Mouse (Mus musculus): Measurements from ENCODE around the gene Olfr221.

Gene Olfr221

DNA sequence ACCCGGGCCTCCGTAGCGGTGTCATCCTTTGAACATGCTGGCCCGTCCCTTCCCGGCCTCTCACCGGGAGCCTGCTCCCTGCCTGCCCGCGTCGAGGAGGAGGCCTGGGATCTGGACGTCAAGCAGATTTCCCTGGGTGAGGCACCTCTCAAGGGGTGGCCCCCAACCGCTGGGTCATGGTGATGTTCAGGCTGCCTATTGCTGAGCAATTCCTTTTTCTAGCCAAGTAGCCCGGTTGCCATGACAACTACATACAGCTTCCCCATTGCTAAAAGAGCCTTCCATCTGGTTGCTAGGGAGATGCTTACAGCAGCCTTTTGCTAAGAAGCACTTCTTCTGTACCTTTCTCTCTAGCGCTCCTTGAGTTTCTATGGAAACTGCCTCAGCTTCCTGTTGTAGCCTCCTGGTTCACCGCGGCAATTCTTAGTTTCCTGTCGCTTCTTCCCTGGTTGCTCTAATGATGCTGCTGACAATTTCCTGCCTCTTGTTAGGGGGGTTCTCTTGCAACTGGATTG lies 38.2 kb downstream of the Olfr221 start:
- no peak for DNase-seq (ENCODE audit: low spot score)

DNA sequence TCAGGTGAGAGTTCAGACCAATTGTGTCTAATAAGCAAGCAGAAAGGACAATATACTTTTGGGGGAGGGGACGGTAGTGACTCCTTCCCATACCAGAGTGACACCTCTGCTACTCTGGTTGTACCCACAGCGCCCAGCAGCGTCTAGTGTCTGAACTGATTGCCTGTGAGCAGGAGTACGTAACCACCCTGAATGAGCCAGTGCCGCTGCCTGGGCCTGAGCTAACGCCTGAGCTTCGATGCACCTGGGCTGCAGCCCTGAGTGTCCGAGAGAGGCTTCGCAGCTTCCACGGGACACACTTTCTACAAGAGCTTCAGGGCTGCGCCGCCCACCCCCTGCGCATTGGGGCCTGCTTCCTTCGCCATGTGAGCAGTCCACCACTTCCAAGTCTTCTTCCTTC lies 44.8 kb downstream of the Olfr221 start:
- DNase-seq (ENCODE audit: low spot score), result no peak

DNA sequence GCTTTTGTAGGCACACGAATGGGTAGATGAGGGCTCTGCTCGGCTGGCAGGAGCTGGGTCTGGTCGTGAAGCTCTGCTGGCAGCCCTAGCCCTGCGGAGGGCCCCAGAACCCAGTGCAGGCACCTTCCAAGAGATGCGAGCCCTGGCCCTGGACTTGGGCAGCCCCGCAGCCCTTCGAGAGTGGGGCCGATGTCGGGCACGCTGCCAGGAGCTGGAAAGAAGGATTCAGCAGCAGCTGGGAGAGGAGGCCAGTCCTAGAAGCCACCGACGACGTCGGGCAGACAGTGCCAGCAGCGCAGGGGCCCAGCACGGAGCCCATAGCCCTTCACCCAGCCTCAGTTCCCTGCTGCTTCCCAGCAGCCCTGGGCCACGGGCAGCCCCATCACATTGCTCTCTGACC lies 45.4 kb downstream of the Olfr221 start:
- no peak for DNase-seq (ENCODE audit: low spot score)

DNA sequence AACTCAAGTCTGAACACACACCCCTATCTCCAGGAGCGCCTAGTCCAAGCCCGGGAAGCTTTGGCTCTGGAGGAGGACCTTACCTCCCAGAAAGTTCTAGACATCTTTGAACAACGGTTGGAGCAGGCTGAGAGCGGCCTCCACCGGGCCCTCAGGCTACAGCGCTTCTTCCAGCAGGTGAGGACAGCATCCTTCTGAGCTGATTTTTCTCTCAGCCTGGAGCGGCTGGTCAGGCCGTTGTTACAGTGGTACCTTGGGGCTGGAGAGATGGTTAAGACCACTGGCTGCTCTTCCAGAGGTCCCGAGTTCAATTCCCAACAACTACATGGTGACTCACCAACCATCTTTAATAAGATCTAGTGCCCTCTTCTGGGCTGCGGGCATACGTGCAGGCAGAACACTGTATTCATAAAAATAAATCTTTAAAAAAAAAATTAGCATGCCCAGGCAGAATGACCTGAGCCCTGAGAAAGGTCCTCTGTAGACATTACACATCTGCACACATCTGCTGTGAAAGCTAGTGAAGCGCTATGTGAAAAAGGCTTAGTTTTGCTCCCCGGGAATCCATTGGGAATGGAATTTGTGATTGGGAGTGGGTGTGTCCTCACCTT lies 45.9 kb downstream of the Olfr221 start:
- no peak for DNase-seq (ENCODE audit: low spot score)

DNA sequence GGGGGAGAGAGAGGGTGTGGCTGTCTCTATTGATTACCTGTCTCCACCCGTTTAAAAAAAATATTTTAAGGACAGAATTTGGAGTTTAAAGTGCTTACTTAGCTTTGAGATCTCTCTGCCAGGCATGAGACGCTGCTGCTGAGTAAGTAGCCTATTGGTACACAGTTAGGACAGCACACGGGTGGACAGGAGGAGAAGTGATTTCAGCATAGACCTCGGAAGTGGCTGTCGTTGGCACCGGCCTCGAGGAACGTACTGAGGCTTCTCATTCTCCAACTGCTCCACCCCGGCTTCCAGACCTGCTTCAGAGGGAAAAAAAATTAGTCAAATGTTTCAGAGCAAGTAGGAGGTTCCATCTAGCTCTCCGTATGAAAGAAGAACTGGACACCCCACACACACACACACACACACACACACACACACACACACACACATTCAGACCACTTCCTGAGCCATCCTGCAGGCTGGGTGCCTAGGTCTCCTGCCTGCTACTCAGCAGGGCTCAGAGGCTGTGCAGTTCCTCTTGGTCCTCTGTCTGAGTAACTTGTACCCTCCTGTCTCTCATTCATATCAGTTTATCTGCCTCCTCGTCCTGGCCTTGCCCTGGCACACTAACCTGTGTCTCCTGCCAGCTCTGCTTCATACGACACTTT lies 46.9 kb downstream of the Olfr221 start:
- DNase-seq (ENCODE audit: low spot score), result no peak

DNA sequence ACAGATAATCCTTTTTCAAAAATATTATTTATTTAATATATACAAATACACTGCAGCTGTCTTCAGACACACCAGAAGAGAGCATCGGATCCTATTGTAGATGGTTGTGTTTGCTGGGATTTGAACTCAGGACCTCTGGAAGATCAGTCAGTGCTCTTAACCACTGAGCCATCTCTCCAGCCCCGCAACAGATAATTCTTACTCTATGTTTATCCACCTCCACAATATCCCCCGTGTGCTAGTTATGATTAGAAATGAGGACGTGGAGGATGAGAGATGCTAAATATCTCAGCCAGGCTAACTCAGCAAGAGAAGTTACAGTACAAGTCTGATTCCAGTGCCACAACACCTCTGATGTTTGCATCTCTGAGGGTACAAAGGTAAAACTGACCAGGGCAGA lies 47.8 kb downstream of the Olfr221 start:
- no peak for DNase-seq (ENCODE audit: low spot score)

DNA sequence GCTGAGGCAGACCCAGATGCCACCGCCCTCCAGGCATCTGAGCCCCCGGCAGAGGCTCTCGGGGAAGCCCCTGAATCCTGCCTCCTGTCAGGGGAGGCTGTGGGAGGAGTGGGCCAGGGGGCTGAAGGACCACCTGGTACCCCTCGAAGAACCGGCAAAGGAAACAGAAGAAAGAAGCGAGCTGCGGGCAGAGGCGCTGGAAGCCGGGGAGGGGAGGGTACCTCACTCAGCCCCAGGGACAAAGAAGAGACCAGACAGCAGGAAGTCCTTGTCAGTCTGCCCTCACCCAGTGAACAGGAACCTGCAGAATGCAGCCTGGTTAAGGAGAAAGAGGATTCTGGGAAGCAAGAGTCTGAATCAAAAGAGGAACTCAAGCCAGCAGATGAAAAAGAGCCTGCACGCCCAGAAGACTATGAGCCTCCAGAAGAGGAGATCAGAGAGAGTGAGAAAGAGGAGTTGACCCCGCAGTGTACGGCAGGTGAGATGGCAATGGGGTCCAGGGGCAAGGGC lies 52.7 kb downstream of the Olfr221 start:
- DNase-seq (ENCODE audit: low spot score), result no peak

DNA sequence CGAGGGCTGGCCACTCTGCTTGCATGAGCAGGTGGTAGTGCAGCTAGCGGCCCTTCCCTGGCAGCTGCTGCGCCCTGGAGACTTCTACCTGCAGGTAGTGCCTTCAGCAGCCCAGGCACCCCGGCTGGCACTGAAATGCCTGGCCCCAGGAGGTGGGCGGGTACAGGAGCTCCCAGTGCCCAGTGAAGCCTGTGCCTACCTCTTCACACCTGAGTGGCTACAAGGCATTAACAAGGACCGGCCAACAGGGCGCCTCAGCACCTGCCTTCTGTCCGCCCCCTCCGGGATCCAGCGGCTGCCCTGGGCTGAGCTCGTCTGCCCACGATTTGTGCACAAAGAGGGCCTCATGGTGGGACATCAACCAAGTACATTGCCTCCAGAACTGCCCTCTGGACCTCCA lies 53.5 kb downstream of the Olfr221 start:
- DNase-seq (ENCODE audit: low spot score), result no peak

DNA sequence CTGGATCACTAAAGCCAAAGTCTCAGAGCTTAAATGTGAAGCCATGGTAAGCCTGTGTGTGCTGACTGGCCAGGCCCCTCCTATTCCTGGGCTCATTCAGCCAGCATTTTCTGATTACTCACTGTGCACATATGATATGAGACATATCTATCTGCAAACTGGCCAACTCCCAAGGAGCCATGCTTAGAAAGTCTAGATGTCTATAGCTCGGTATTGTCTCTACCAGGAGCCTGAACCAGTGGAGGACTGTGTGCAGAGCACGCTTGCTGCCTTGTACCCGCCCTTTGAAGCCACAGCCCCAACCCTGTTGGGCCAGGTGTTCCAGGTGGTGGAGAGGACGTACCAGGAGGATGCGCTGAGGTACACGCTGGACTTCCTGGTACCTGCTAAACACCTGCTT lies 55.1 kb downstream of the Olfr221 start:
- peak; percentile 60 for DNase-seq (ENCODE audit: low spot score)

DNA sequence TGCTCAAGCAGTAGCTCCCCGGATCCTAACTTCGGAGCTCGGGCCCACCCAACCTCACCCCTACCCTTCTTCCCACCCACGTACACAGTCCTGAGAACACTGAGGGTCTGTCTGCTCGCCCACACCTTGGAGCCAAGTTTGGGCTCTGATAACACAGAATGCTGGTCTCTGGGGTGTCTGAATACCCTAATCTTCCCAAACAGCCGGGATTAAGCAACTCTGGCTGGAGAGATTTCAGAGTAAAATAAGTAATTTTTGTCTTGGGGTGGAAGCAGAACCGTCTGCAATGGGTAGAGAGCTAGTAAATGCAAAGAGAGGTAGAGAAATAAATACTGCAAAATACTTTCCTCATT lies 56.1 kb downstream of the Olfr221 start:
- DNase-seq (ENCODE audit: low spot score), result peak; percentile 70

DNA sequence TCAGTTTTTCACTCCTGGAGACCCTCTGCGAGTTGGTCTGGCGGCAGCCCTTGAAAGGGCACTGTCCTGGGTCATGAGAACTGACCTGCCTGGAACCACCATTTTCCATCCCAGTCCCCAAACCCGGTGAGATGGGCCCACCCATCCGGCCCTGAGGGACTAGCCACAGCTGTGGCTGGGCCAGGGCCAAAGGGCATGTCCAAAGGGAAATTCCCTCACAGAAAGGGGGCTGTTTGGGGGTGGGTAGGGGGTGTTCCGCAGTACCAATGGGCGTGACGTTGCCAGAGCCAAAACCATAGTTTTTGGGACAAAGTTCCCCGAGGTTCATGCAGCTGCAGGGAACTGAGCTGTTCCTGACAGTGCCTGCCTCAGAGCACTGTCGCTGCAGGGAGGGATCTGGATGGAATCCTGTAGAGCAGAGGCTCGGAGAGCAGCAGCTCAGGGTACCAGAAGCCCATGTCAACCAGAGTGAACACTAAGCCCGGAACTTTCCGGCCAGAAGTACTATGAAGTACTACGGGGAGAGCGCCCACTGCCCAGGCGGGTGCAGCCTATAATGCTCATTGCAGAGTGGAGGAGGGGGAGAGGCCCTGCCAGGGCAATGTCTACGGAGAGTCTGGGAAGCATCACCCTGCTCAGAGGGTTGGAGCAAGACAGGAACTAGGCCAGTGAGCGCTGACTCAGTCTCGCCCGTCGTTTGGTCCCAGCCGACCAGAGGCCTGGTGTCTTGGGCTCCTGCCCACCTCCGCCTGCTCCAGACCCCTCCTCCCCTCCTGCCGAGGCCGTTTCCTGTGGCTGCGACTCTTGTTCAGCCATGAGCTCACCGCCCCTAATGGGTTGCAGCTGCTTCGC lies 56.7 kb downstream of the Olfr221 start:
- no peak for DNase-seq (ENCODE audit: low spot score)

DNA sequence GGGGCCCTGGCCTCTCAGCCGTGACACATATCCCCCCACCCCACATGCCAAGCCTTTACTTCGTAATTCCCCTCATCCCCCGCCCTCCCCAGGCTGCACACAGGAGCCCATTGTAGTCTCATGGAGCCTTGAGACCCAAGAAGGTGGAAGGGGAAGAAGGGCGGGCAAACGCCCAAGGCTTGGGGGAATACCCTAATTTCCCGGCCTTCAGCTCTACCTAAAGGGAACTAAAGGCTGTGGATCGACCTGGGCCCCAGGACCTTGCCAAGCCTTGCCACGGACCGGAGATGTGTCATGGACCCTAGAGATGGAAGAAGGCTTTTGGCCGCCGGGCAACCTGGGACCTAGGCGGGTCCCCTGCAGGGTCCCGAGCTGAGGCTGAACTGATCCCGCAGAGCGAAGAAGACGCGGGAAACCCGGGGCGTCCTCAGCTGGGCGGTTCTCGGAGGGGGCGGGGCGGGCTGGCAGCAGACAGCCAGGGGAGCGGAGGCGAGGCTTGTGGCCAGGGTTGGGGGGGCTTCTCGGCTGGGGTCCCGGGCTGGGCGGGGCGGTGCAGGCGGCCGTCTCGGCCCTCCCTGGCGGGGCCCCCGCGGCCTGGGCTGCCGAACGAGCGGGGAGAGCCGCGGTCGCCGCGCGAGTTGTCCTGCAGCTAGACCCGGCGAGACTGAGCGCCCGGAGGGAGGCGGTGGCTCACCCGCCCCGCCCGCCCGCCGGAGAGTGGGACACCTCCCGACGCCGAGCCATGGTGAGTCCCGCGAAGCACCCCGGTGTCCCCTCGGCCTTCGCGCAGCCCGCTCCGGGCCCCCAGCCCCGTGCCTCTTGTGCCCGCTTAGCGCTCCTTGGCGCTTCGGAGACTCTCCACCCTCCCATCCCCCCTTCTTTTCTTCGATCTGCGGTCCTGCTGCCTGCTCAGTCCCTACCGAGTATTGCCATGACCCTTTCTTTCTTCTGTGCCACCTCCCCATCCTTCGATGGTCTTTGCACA lies 57.7 kb downstream of the Olfr221 start, which contains the start of gene Arhgef40:
Arhgef40 (plus strand) TSS at position 473 of the 985 bp plus-strand sequence.
- peak; percentile 57 for DNase-seq (ENCODE audit: low spot score)

All from c-Kit-positive CD71-positive TER-119-positive erythroid progenitor cells, embryonic 14.5 days (primary cell).